Mouse (Mus musculus) spleen, adult 2 months (tissue): ENCODE data around the gene Slc12a5.

Experiments
- CTCF ChIP-seq: fragments of 200-500 bp; IDR thresholded peaks from 2 replicates; pipeline ENCODE4 v1.5.1; 2011; ENCODE audit warnings: mild to moderate bottlenecking, inconsistent platforms; ENCODE audit not compliant: insufficient read depth, insufficient read length, insufficient replicate concordance; ENCODE audit errors: extremely low read depth
- POLR2A ChIP-seq: fragments of 200-500 bp; IDR thresholded peaks from 2 replicates; pipeline ENCODE4 v1.6.1; 2011; ENCODE audit warnings: low read depth, low read length, inconsistent platforms

GRCm38 (mm10) chr2:164912151-164912550 is 48.5 kb upstream of the Slc12a5 start:
- no peak for TF ChIP-seq POLR2A
- no peak for TF ChIP-seq CTCF
